In genomic region chr12:86779206-86779989, GRCm38 (mm10) we compare ENCODE assay signal across 11 mouse cellular contexts. TPM values are rescaled to one million over a fixed set of nuclear protein-coding genes. Genes with fewer than 3 reads are reported as not detected.
DNase-seq lines count a peak whose midpoint lies in the region; ATAC-seq and TF ChIP-seq lines count a peak whose summit lies in the region.
"Had no signal": no experiment of that assay in that cellular context is flagged by ENCODE, and none has a peak within 500 bp of the region (broad histone marks: within the 10 kb centered on the region; RNA-seq: fewer than 3 reads in every experiment).

No protein-coding gene starts in this region.

- peak; percentile 64 for ATAC-seq in megakaryocyte, adult 5-6 weeks (ENCODE audit: poor library complexity, severe bottlenecking)

- H3K27me3 ChIP-seq in liver, adult 2 months (ENCODE audit: control insufficient read depth, insufficient read depth, low read length) = no peaks in the 10 kb centered on the region

- no peak for TF ChIP-seq POLR2A in liver, adult 2 months (IDR thresholded peaks at IDR 0.05; ENCODE audit: extremely low read depth, insufficient read depth, low read length)

- 76% methylated on average over 11 of the region's 11 CpGs for WGBS in liver, adult 2 months

- H3K4me1 ChIP-seq in liver, adult 2 months (ENCODE audit: control insufficient read depth, insufficient read depth, low read length) = no peaks in the 10 kb centered on the region

- peak; percentile 21; the same call in 1 of the 2 replicates for TF ChIP-seq CTCF in liver, adult 2 months (IDR thresholded peaks at IDR 0.05; ENCODE audit: low read depth, low read length)

- H3K9ac ChIP-seq in liver, adult 2 months (ENCODE audit: low read depth, low read length) = no peak overlapping the region

- no peaks in the 10 kb centered on the region for H3K79me2 ChIP-seq in liver, adult 2 months (ENCODE audit: control insufficient read depth, insufficient read depth, low read length)

- H3K36me3 ChIP-seq in liver, adult 2 months (ENCODE audit: control insufficient read depth, insufficient read depth, low read length) = no peaks in the 10 kb centered on the region

- intact Hi-C loops in left cerebral cortex, postnatal 25 days (cut with DNase I) = loop anchor here (10.0 kb wide), 1 partner anchor 365 kb away; the partner anchor contains the start of genes Gstz1 and Pomt2

- H3K27ac ChIP-seq in liver, adult 2 months (replicated peaks; ENCODE audit: insufficient read depth, low read depth, low read length) = no peak overlapping the region

- DNase-seq in adrenal gland, postnatal 14 days = peak; percentile 54
- no peak for DNase-seq in adrenal gland, adult 8-10 months
- DNase-seq in liver, adult 2 months (ENCODE audit: extremely low read depth, low read depth, low spot score) = peak; percentile 52
- no peak for DNase-seq in liver
- peak; percentile 33 for DNase-seq in embryo, embryonic 9.5 days (ENCODE audit: extremely low spot score)
- DNase-seq in left cerebral cortex, postnatal 25 days (ENCODE audit: low spot score in 2 of 2) = no peak
- DNase-seq in ovary, adult 18-20 months (ENCODE audit: low spot score) = no peak

- H3K4me3 ChIP-seq in liver, adult 2 months (ENCODE audit: insufficient read depth, low read depth, low read length) = no peak overlapping the region
- H3K4me3 ChIP-seq: erythroblast, embryonic 14.5 days had no signal

RNA-seq across cellular contexts. Expression of gene Lrrc74a, which starts 45.2 kb away (rescaled TPM):
- total RNA-seq in adrenal gland, postnatal 14 days (2021) = not detected in 2 replicates
- not detected for total RNA-seq in adrenal gland, adult 8-10 months (2022)
- total RNA-seq in liver, adult 2 months (2014; rRNA removed) = not detected in 2 replicates
- not detected in 2 replicates for polyA plus RNA-seq in liver, adult 2 months (2012; rRNA removed)
- total RNA-seq in megakaryocyte, adult 5-6 weeks (2015) = not detected in 2 replicates
- not detected in 2 replicates for total RNA-seq in megakaryocyte, adult 5-6 weeks (2017)
- total RNA-seq in left cerebral cortex, postnatal 25 days (2021) = not detected
- polyA plus RNA-seq: C2C12; erythroblast, embryonic 14.5 days; liver, embryonic 16.5 days had no signal

RNA-seq across cellular contexts. Expression of gene Angel1, which starts 53.1 kb away (rescaled TPM):
- total RNA-seq in adrenal gland, postnatal 14 days (2021) = 2.7 and 5.0 TPM in 2 replicates
- total RNA-seq in adrenal gland, adult 8-10 months (2022) = 1 to 10 TPM; 2.7 to 6.6 (median 4.6) TPM
- total RNA-seq in liver, adult 2 months (2014; rRNA removed) = 1.1 and 1.7 TPM in 2 replicates
- 4.1 and 5.2 TPM in 2 replicates for polyA plus RNA-seq in liver, adult 2 months (2012; rRNA removed)
- total RNA-seq in megakaryocyte, adult 5-6 weeks (2015) = 0.22 and 1.1 TPM in 2 replicates
- 0.37 and 0.66 TPM in 2 replicates for total RNA-seq in megakaryocyte, adult 5-6 weeks (2017)
- total RNA-seq in left cerebral cortex, postnatal 25 days (2021) = 10 to 100 TPM in 1 of 2 experiments, 1 to 10 TPM in 1; 8.9 to 12.4 TPM

Comparison
In these comparisons a context has a peak if more than half of its experiments do, and no peak if none do; other contexts are left out.
1. DNase-seq: peak in adrenal gland, postnatal 14 days (single experiment), liver, adult 2 months (single experiment) and embryo, embryonic 9.5 days (single experiment); none in adrenal gland, adult 8-10 months (single experiment), liver (single experiment), left cerebral cortex, postnatal 25 days (0 of 2) and ovary, adult 18-20 months (single experiment).